Mouse (Mus musculus): ENCODE measurements around the gene Hs3st5. TPM values are rescaled to one million over a fixed set of nuclear protein-coding genes. Genes with fewer than 3 reads are reported as not detected.

The Hs3st5 gene
- polyA plus RNA-seq, 1 experiment = not detected

GRCm38 (mm10) chr10:36627952-36628351 is 121.3 kb downstream of the Hs3st5 start:
- no peaks in the 10 kb centered on the region for H3K4me1 ChIP-seq (ENCODE audit: control insufficient read depth, insufficient read depth, low read length)
- TF ChIP-seq POLR2A (IDR thresholded peaks at IDR 0.05; ENCODE audit: borderline replicate concordance, low read depth, low read length) = no peak
- TF ChIP-seq CTCF (IDR thresholded peaks at IDR 0.05; ENCODE audit: low read depth, low read length) = no peak

GRCm38 (mm10) chr10:36631746-36632145 is 125.1 kb downstream of the Hs3st5 start:
- no peak overlapping the region for H3K4me3 ChIP-seq (ENCODE audit: insufficient read depth, low read length)
- TF ChIP-seq CTCF (IDR thresholded peaks at IDR 0.05; ENCODE audit: low read depth, low read length) = no peak
- TF ChIP-seq POLR2A (IDR thresholded peaks at IDR 0.05; ENCODE audit: borderline replicate concordance, low read depth, low read length) = no peak
- no peak overlapping the region for H3K27ac ChIP-seq (ENCODE audit: insufficient read depth, low read depth, low read length)
- H3K4me1 ChIP-seq (ENCODE audit: control insufficient read depth, insufficient read depth, low read length) = no peaks in the 10 kb centered on the region

More at GRCm38 (mm10) chr10:36627952-36628351, 121.3 kb downstream of the Hs3st5 start:
- no peak overlapping the region for H3K4me3 ChIP-seq (ENCODE audit: insufficient read depth, low read length)
- H3K27ac ChIP-seq (ENCODE audit: insufficient read depth, low read depth, low read length) = no peak overlapping the region

- TF ChIP-seq CTCF (IDR thresholded peaks at IDR 0.05; ENCODE audit: low read depth, low read length) = no peak
- no peak for TF ChIP-seq POLR2A (IDR thresholded peaks at IDR 0.05; ENCODE audit: borderline replicate concordance, low read depth, low read length)
- H3K27ac ChIP-seq (ENCODE audit: insufficient read depth, low read depth, low read length) = no peak overlapping the region
- no peak overlapping the region for H3K4me3 ChIP-seq (ENCODE audit: insufficient read depth, low read length)
- no peaks in the 10 kb centered on the region for H3K4me1 ChIP-seq (ENCODE audit: control insufficient read depth, insufficient read depth, low read length)
Measured at GRCm38 (mm10) chr10:36650653-36651052, 144.0 kb downstream of the Hs3st5 start.

- Histone ChIP-seq H3K4me1 (ENCODE audit: control insufficient read depth, insufficient read depth, low read length) (no peaks in the 10 kb centered on the region), H3K27ac (ENCODE audit: insufficient read depth, low read depth, low read length) (no peak overlapping the region), H3K4me3 (ENCODE audit: insufficient read depth, low read length) (no peak overlapping the region)
- no peak for TF ChIP-seq POLR2A (IDR thresholded peaks at IDR 0.05; ENCODE audit: borderline replicate concordance, low read depth, low read length)
- TF ChIP-seq CTCF (IDR thresholded peaks at IDR 0.05; ENCODE audit: low read depth, low read length) = no peak
Measured at GRCm38 (mm10) chr10:36713974-36714373, 207.4 kb downstream of the Hs3st5 start.

GRCm38 (mm10) chr10:36726239-36726638 is 219.6 kb downstream of the Hs3st5 start:
- H3K4me3 ChIP-seq (ENCODE audit: insufficient read depth, low read length) = no peak overlapping the region
- no peak for TF ChIP-seq CTCF (IDR thresholded peaks at IDR 0.05; ENCODE audit: low read depth, low read length)
- TF ChIP-seq POLR2A (IDR thresholded peaks at IDR 0.05; ENCODE audit: borderline replicate concordance, low read depth, low read length) = no peak
- H3K4me1 ChIP-seq (ENCODE audit: control insufficient read depth, insufficient read depth, low read length) = no peaks in the 10 kb centered on the region
- H3K27ac ChIP-seq (ENCODE audit: insufficient read depth, low read depth, low read length) = no peak overlapping the region

GRCm38 (mm10) chr10:36729361-36730098 is 222.9 kb downstream of the Hs3st5 start:
- no peak overlapping the region for H3K27ac ChIP-seq (ENCODE audit: insufficient read depth, low read depth, low read length)
- H3K4me1 ChIP-seq (ENCODE audit: control insufficient read depth, insufficient read depth, low read length) = no peaks in the 10 kb centered on the region
- no peak overlapping the region for H3K4me3 ChIP-seq (ENCODE audit: insufficient read depth, low read length)
- TF ChIP-seq CTCF (IDR thresholded peaks at IDR 0.05; ENCODE audit: low read depth, low read length) (no peak), POLR2A (IDR thresholded peaks at IDR 0.05; ENCODE audit: borderline replicate concordance, low read depth, low read length) (no peak)

GRCm38 (mm10) chr10:36739375-36739774 is 232.8 kb downstream of the Hs3st5 start:
- Histone ChIP-seq H3K4me1 (ENCODE audit: control insufficient read depth, insufficient read depth, low read length) (no peaks in the 10 kb centered on the region), H3K4me3 (ENCODE audit: insufficient read depth, low read length) (no peak overlapping the region), H3K27ac (ENCODE audit: insufficient read depth, low read depth, low read length) (no peak overlapping the region)
- TF ChIP-seq POLR2A (IDR thresholded peaks at IDR 0.05; ENCODE audit: borderline replicate concordance, low read depth, low read length) (no peak), CTCF (IDR thresholded peaks at IDR 0.05; ENCODE audit: low read depth, low read length) (no peak)

GRCm38 (mm10) chr10:36750021-36750420 is 243.4 kb downstream of the Hs3st5 start:
- TF ChIP-seq CTCF (IDR thresholded peaks at IDR 0.05; ENCODE audit: low read depth, low read length) = no peak
- TF ChIP-seq POLR2A (IDR thresholded peaks at IDR 0.05; ENCODE audit: borderline replicate concordance, low read depth, low read length) = no peak
- Histone ChIP-seq H3K4me1 (ENCODE audit: control insufficient read depth, insufficient read depth, low read length) (no peaks in the 10 kb centered on the region), H3K27ac (ENCODE audit: insufficient read depth, low read depth, low read length) (no peak overlapping the region), H3K4me3 (ENCODE audit: insufficient read depth, low read length) (no peak overlapping the region)

GRCm38 (mm10) chr10:36754471-36754870 is 247.9 kb downstream of the Hs3st5 start:
- Histone ChIP-seq H3K4me1 (ENCODE audit: control insufficient read depth, insufficient read depth, low read length) (no peaks in the 10 kb centered on the region), H3K4me3 (ENCODE audit: insufficient read depth, low read length) (no peak overlapping the region), H3K27ac (ENCODE audit: insufficient read depth, low read depth, low read length) (no peak overlapping the region)
- no peak for TF ChIP-seq POLR2A (IDR thresholded peaks at IDR 0.05; ENCODE audit: borderline replicate concordance, low read depth, low read length)
- no peak for TF ChIP-seq CTCF (IDR thresholded peaks at IDR 0.05; ENCODE audit: low read depth, low read length)

GRCm38 (mm10) chr10:36773595-36773994 is 267.0 kb downstream of the Hs3st5 start:
- H3K27ac ChIP-seq (ENCODE audit: insufficient read depth, low read depth, low read length) = no peak overlapping the region
- H3K4me3 ChIP-seq (ENCODE audit: insufficient read depth, low read length) = no peak overlapping the region
- no peaks in the 10 kb centered on the region for H3K4me1 ChIP-seq (ENCODE audit: control insufficient read depth, insufficient read depth, low read length)
- no peak for TF ChIP-seq POLR2A (IDR thresholded peaks at IDR 0.05; ENCODE audit: borderline replicate concordance, low read depth, low read length)
- no peak for TF ChIP-seq CTCF (IDR thresholded peaks at IDR 0.05; ENCODE audit: low read depth, low read length)
